Mouse (Mus musculus): ENCODE measurements around the gene Olfr535.
A peak's percentile ranks its signal among the peaks of the same experiment; 100 is the strongest.
"Not testable (repeated sequence)": the region's sequence is repeated elsewhere in the genome, so short reads cannot be mapped to it uniquely, and the experiment has no call there.

Olfr535 gene

GRCm38 (mm10) chr7:140483916-140484315, at the start of gene Olfr535:
Olfr535 (plus strand) TSS chr7:140484216.
- no peak for DNase-seq (ENCODE audit: low spot score in 2 of 2)

- DNase-seq (ENCODE audit: low spot score in 2 of 2) = no peak
Observed at GRCm38 (mm10) chr7:140443141-140443540, 40.9 kb upstream of the Olfr535 start.

- not testable (repeated sequence) for DNase-seq (ENCODE audit: low spot score in 2 of 2)
Observed at GRCm38 (mm10) chr7:140463070-140463469, 20.9 kb upstream of the Olfr535 start, which contains the start of gene Olfr533. Olfr533 (plus strand) TSS chr7:140463370.

GRCm38 (mm10) chr7:140477886-140478285, 6.1 kb upstream of the Olfr535 start:
- DNase-seq (ENCODE audit: low spot score in 2 of 2) = peak in 1 of 2 experiments; percentile 27

DNA sequence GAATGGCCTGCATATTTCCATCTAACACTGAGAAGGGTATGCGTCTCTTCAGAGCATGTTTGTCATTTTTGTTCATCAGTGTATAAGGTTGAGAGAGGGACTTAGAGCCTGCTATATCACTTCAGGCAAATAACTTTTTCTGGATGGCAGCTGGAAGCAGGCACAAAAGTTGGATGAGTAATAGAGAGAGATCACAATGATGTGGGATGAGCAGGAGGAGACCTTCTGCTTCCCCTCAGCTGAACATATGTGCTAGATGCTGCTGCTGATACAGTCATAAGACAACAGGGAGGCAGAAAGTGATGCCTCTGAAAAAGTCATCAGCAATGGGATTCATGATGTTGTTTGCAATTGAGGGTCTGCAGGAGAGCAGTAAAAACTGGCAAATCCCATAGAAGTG, 5.3 kb upstream of the Olfr535 start:
- DNase-seq (ENCODE audit: low spot score in 2 of 2) = peak; percentile 29 to 62

GRCm38 (mm10) chr7:140488981-140489380, 5.0 kb downstream of the Olfr535 start:
- DNase-seq (ENCODE audit: low spot score in 2 of 2) = no peak

GRCm38 (mm10) chr7:140494231-140494630, 10.2 kb downstream of the Olfr535 start:
- DNase-seq (ENCODE audit: low spot score in 2 of 2) = no peak

DNA sequence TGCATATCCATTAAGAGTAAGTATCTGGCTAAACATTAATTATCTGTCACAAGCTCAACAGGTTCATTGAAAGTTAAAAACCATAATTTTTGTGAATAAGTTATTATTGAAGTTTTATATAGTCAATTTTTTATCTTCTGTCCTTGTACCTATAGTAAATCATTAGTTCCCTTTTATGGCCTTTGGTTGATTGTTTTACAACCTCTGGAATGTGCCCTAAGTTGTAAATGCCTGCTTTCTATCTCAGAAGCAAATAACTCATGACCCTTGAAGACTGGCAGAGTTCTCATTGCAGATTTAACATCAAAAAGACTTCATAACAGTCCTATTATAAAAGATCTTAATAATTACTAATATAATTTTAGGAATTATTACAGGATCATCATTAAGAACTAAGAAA, 10.7 kb downstream of the Olfr535 start:
- no peak for DNase-seq (ENCODE audit: low spot score in 2 of 2)

GRCm38 (mm10) chr7:140507346-140508021, 23.5 kb downstream of the Olfr535 start, which contains the start of gene Olfr536:
Olfr536 (minus strand) TSS chr7:140507396.
- not testable (repeated sequence) for DNase-seq (ENCODE audit: low spot score in 2 of 2)

DNA sequence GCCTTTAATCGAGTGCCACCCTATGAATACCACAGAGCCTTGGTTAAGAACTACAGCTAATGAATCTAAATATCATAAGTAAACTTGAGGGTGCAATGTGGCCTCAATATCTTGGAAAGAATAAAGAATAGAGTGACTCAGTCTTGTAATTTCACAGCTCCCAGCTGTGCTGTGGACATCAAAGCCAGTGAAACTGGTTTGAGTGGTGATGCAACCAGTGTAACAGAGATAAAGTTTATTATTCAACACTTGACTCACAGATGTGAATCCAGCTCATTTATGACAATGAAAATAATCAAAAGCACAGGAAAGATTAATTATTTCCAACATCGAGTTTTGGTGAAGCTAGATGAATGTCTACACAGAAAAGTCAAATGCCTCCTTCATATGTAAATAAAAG, 55.7 kb downstream of the Olfr535 start:
- no peak for DNase-seq (ENCODE audit: low spot score in 2 of 2)

All from right cerebral cortex, postnatal 36 days (tissue).